Mouse (Mus musculus): ENCODE measurements around the gene Pde10a.
A peak's percentile ranks its signal among the peaks of the same experiment; 100 is the strongest.

The Pde10a gene

GRCm38 (mm10) chr17:8961644-8962043 lies 436.5 kb downstream of the Pde10a start:
- peak; percentile 68 for DNase-seq (ENCODE audit: low spot score)

GRCm38 (mm10) chr17:8965177-8965576 lies 440.0 kb downstream of the Pde10a start:
- no peak for DNase-seq (ENCODE audit: low spot score)

- DNase-seq (ENCODE audit: low spot score), result peak; percentile 50
These were observed 447.1 kb downstream of the Pde10a start for GRCm38 (mm10) chr17:8972152-8972854.

- DNase-seq (ENCODE audit: low spot score), result no peak
These were observed 448.2 kb downstream of the Pde10a start for GRCm38 (mm10) chr17:8973331-8973730.

- DNase-seq (ENCODE audit: low spot score), result no peak
These were observed 449.3 kb downstream of the Pde10a start for GRCm38 (mm10) chr17:8974423-8974822.

GRCm38 (mm10) chr17:8974823-8975397 lies 449.7 kb downstream of the Pde10a start:
- no peak for DNase-seq (ENCODE audit: low spot score)

- DNase-seq (ENCODE audit: low spot score), result no peak
These were observed 451.6 kb downstream of the Pde10a start for GRCm38 (mm10) chr17:8976745-8977144.

GRCm38 (mm10) chr17:8977271-8977670 lies 452.1 kb downstream of the Pde10a start:
- DNase-seq (ENCODE audit: low spot score), result no peak

GRCm38 (mm10) chr17:8983576-8983975 lies 458.4 kb downstream of the Pde10a start:
- no peak for DNase-seq (ENCODE audit: low spot score)

- no peak for DNase-seq (ENCODE audit: low spot score)
These were observed 460.5 kb downstream of the Pde10a start for GRCm38 (mm10) chr17:8985714-8986113.

- DNase-seq (ENCODE audit: low spot score), result no peak
These were observed 461.4 kb downstream of the Pde10a start for GRCm38 (mm10) chr17:8986551-8986950.

GRCm38 (mm10) chr17:8987369-8987768 lies 462.2 kb downstream of the Pde10a start:
- no peak for DNase-seq (ENCODE audit: low spot score)

GRCm38 (mm10) chr17:8988119-8988807 lies 463.1 kb downstream of the Pde10a start, which contains the start of gene 1700010I14Rik:
Gene 1700010I14Rik (plus strand): TSS chr17:8988333.
- DNase-seq (ENCODE audit: low spot score), result peak; percentile 95

GRCm38 (mm10) chr17:8991160-8991559 lies 466.0 kb downstream of the Pde10a start:
- peak; percentile 80 for DNase-seq (ENCODE audit: low spot score)

- no peak for DNase-seq (ENCODE audit: low spot score)
These were observed 470.2 kb downstream of the Pde10a start for GRCm38 (mm10) chr17:8995344-8995743.

- no peak for DNase-seq (ENCODE audit: low spot score)
These were observed 477.3 kb downstream of the Pde10a start for GRCm38 (mm10) chr17:9002438-9002837.

GRCm38 (mm10) chr17:9004516-9004915 lies 479.3 kb downstream of the Pde10a start:
- no peak for DNase-seq (ENCODE audit: low spot score)

GRCm38 (mm10) chr17:9023198-9023942 lies 498.2 kb downstream of the Pde10a start:
- peak; percentile 65 for DNase-seq (ENCODE audit: low spot score)

GRCm38 (mm10) chr17:9030181-9030580 lies 505.0 kb downstream of the Pde10a start:
- peak; percentile 35 for DNase-seq (ENCODE audit: low spot score)

GRCm38 (mm10) chr17:9031241-9032141 lies 506.3 kb downstream of the Pde10a start:
- peak; percentile 90 for DNase-seq (ENCODE audit: low spot score)

GRCm38 (mm10) chr17:9032362-9033044 lies 507.3 kb downstream of the Pde10a start:
- DNase-seq (ENCODE audit: low spot score), result no peak
